Mouse (Mus musculus): ENCODE data around the gene Ndufaf8.
A peak's percentile ranks its signal among the peaks of the same experiment; 100 is the strongest.

Ndufaf8 gene

GRCm38 (mm10) chr11:120136195-120136594 is 37.5 kb downstream of the Ndufaf8 start:
- no peak for DNase-seq (ENCODE audit: low spot score)

GRCm38 (mm10) chr11:120136796-120137624 is 38.3 kb downstream of the Ndufaf8 start:
- peak; percentile 48 for DNase-seq (ENCODE audit: low spot score)

GRCm38 (mm10) chr11:120137625-120138004 is 38.9 kb downstream of the Ndufaf8 start:
- peak; percentile 27 for DNase-seq (ENCODE audit: low spot score)

- no peak for DNase-seq (ENCODE audit: low spot score)
These were observed 40.6 kb downstream of the Ndufaf8 start for GRCm38 (mm10) chr11:120139309-120139731.

GRCm38 (mm10) chr11:120140255-120140654 is 41.5 kb downstream of the Ndufaf8 start:
- DNase-seq (ENCODE audit: low spot score), result peak; percentile 56

- peak; percentile 87 for DNase-seq (ENCODE audit: low spot score)
These were observed 43.9 kb downstream of the Ndufaf8 start for GRCm38 (mm10) chr11:120142601-120143051.

GRCm38 (mm10) chr11:120143708-120144497 is 45.2 kb downstream of the Ndufaf8 start:
- DNase-seq (ENCODE audit: low spot score), result no peak

- DNase-seq (ENCODE audit: low spot score), result no peak
These were observed 49.6 kb downstream of the Ndufaf8 start for GRCm38 (mm10) chr11:120148201-120148855.

GRCm38 (mm10) chr11:120149510-120150200 is 50.9 kb downstream of the Ndufaf8 start:
- DNase-seq (ENCODE audit: low spot score), result no peak
